Mouse (Mus musculus) CH12.LX (cell line): ENCODE measurements around the gene Sgsm2.

ENCODE experiments used
- BHLHE40 ChIP-seq: IDR thresholded peaks from 2 replicates; pipeline ENCODE4 v1.6.1; 2011; ENCODE audit warnings: mild to moderate bottlenecking, low read depth, low read length, improper control_type of control experiment
- CHD2 ChIP-seq: IDR thresholded peaks from 2 replicates; pipeline ENCODE4 v1.6.1; 2011; ENCODE audit warnings: low read length, improper control_type of control experiment
- CTCF ChIP-seq, 2 experiments: IDR thresholded peaks in 1 of 2; conservative IDR thresholded peaks in 1 of 2; 2 replicates each; pipeline ENCODE4 v1.5.1; 2011 to 2012; ENCODE audit warnings: low read depth in 2 of 2, low read length in 2 of 2, improper control_type of control experiment in 1 of 2, inconsistent platforms in 1 of 2, mild to moderate bottlenecking in 1 of 2, moderate library complexity in 1 of 2
- E2F4 ChIP-seq: IDR thresholded peaks from 2 replicates; pipeline ENCODE4 v1.6.1; 2011; ENCODE audit warnings: low read depth, low read length, improper control_type of control experiment; ENCODE audit not compliant: insufficient replicate concordance
- JUN ChIP-seq: IDR thresholded peaks from 2 replicates; pipeline ENCODE4 v1.6.1; 2011; ENCODE audit warnings: low read depth, mild to moderate bottlenecking, low read length, improper control_type of control experiment, moderate library complexity; ENCODE audit not compliant: insufficient read depth
- KAT2A ChIP-seq: IDR thresholded peaks from 2 replicates; pipeline ENCODE4 v1.6.1; 2012; ENCODE audit warnings: low read length, improper control_type of control experiment, inconsistent platforms; ENCODE audit not compliant: insufficient replicate concordance
- MAX ChIP-seq: IDR thresholded peaks from 2 replicates; pipeline ENCODE4 v1.6.1; 2011; ENCODE audit warnings: low read length, improper control_type of control experiment
- MEF2A ChIP-seq: IDR thresholded peaks from 2 replicates; pipeline ENCODE4 v1.6.1; 2014; ENCODE audit warnings: low read depth, mild to moderate bottlenecking, inconsistent platforms, low read length, improper control_type of control experiment, borderline replicate concordance
- NRF1 ChIP-seq: IDR thresholded peaks from 2 replicates; pipeline ENCODE4 v1.6.1; 2014; ENCODE audit warnings: low read depth, mild to moderate bottlenecking, inconsistent platforms, low read length, improper control_type of control experiment, moderate library complexity
- POLR2A ChIP-seq: IDR thresholded peaks from 2 replicates; pipeline ENCODE4 v1.6.1; 2011; ENCODE audit warnings: low read depth, mild to moderate bottlenecking, improper control_type of control experiment, low read length
- POLR2AphosphoS2 ChIP-seq: IDR thresholded peaks from 2 replicates; pipeline ENCODE4 v1.6.1; 2011; ENCODE audit warnings: low read depth, low read length, improper control_type of control experiment
- UBTF ChIP-seq: IDR thresholded peaks from 2 replicates; pipeline ENCODE4 v1.6.1; 2012; ENCODE audit warnings: low read depth, mild to moderate bottlenecking, inconsistent platforms, low read length, improper control_type of control experiment, moderate library complexity
- ZMIZ1 ChIP-seq: IDR thresholded peaks from 2 replicates; pipeline ENCODE4 v1.6.1; 2012; ENCODE audit warnings: low read depth, mild to moderate bottlenecking, inconsistent platforms, low read length, improper control_type of control experiment

DNA sequence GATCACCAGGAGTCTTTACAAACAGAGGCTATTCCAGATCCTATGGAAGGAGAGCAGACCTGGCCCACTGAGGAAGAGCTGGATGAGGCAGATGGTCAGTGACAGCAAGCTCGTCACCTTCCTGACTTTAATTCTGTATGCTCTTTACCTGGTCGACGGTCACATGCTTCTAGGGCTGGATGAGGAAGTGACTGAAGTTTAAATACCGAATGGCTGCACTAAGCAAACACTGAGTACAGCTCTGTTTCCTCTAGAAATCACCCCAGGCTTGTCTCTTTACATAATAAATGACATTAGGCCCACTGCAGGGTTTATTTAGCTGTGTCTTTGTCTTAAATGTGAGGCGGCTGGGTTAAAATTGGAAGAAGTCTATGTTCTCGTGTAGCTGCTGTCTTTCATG, 4.7 kb upstream of the Sgsm2 start:
- TF ChIP-seq MEF2A (no peak), ZMIZ1 (no peak), E2F4 (no peak), CTCF (conservative IDR thresholded peaks at IDR 0.05 in 1 of 2, IDR thresholded peaks at IDR 0.05 in 1 of 2; ENCODE audit: low read depth in 2 of 2, low read length in 2 of 2) (no peak), BHLHE40 (no peak), JUN (no peak), MAX (no peak), CHD2 (no peak), UBTF (no peak), POLR2A (peak; percentile 0; the same call in 1 of the 2 replicates), KAT2A (no peak), NRF1 (no peak), POLR2AphosphoS2 (no peak)
